Mouse (Mus musculus): ENCODE measurements around the gene Taf1d. TPM values are rescaled to one million over a fixed set of nuclear protein-coding genes. Genes with fewer than 3 reads are reported as not detected.

Taf1d gene
- 1.3 and 2.2 TPM in 2 replicates for polyA plus RNA-seq (2012; rRNA removed)

GRCm38 (mm10) chr9:15305503-15306397, at the start of gene Taf1d:
Gene Taf1d, plus strand, starts transcription at chr9:15306214.

GRCm38 (mm10) chr9:15279649-15280490, 26.1 kb upstream of the Taf1d start, which contains the start of gene Med17:
Gene Med17, minus strand, starts transcription at chr9:15279931.

DNA sequence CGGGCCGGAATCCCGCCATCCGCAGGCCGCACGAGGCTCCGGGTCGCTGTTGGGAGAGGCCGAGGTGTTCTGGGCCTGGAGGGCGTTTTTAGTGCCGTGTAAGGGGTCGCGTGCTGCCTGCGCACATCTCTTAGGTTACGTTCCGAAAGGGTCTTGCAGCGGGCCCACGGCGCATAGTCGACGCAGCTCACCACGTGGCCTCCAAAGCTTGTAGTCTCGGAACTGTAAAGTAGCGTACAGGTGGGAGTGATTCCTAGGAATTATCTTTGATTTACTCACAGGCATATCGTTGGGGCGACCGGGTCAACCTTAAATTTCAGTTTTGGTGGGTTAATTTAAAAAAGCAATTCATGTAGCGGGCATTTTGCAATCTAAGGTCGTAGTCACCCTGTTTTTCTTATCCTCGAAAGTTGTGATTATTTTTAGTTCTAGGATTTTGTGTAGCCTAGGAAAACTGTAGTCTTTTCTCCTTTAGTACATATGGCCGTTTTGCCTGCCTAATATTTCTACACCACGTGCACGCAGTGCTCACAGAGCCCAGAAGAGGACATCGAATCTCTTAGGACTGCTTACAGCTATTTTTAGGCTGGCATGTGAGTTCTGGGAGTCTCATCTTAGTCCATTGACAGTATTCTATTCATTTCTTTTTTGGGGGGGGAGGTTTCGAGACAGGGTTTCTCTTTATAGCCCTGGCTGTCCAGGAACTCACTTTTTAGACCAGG, 545 bp downstream of the Taf1d start, which contains the start of gene 4931406C07Rik:
TSS of gene 4931406C07Rik (minus strand) at position 51 of the 722 bp plus-strand sequence.

GRCm38 (mm10) chr9:15357484-15358275, 51.7 kb downstream of the Taf1d start, which contains the start of gene Cep295:
Gene Cep295, minus strand, starts transcription at chr9:15357788.

Other genes starting within 250 kb of the Taf1d start
- 0.05 and 0.12 TPM in 2 replicates for gene Hephl1, start 194.1 kb upstream of the Taf1d start, polyA plus RNA-seq (2012; rRNA removed)
- 30.1 and 33.3 TPM in 2 replicates for gene Vstm5, start 67.2 kb upstream of the Taf1d start, polyA plus RNA-seq (2012; rRNA removed)
- gene Med17, start 26.3 kb upstream of the Taf1d start, polyA plus RNA-seq (2012; rRNA removed) = 8.4 and 9.1 TPM in 2 replicates
- 0.89 and 1.7 TPM in 2 replicates for gene 4931406C07Rik, start 234 bp downstream of the Taf1d start, polyA plus RNA-seq (2012; rRNA removed)
- gene Cep295, start 51.6 kb downstream of the Taf1d start, polyA plus RNA-seq (2012; rRNA removed) = 0.58 TPM in 2 replicates
- gene Smco4, start 187.2 kb downstream of the Taf1d start, polyA plus RNA-seq (2012; rRNA removed) = 2.8 and 5.2 TPM in 2 replicates